Mouse (Mus musculus): Measurements from ENCODE around the gene Olfr90.
"Not testable (repeated sequence)": the region's sequence is repeated elsewhere in the genome, so short reads cannot be mapped to it uniquely, and the experiment has no call there.

Gene Olfr90

GRCm38 (mm10) chr17:37088399-37088798, at the start of gene Olfr90:
Gene Olfr90, minus strand, starts transcription at chr17:37088499.
- no peak for DNase-seq (ENCODE audit: low spot score)

GRCm38 (mm10) chr17:37131366-37131765, 43.1 kb upstream of the Olfr90 start:
- DNase-seq (ENCODE audit: low spot score): not testable (repeated sequence)

- DNase-seq (ENCODE audit: low spot score): no peak
These were observed 31.7 kb upstream of the Olfr90 start, which contains the start of gene Olfr92 for GRCm38 (mm10) chr17:37119988-37120387. Gene Olfr92, minus strand, starts transcription at chr17:37120088.

GRCm38 (mm10) chr17:37098178-37098577, 9.9 kb upstream of the Olfr90 start, which contains the start of gene Olfr91:
Gene Olfr91, minus strand, starts transcription at chr17:37098278.
- no peak for DNase-seq (ENCODE audit: low spot score)

- DNase-seq (ENCODE audit: low spot score): no peak
These were observed 5.0 kb upstream of the Olfr90 start for GRCm38 (mm10) chr17:37093289-37093688.

GRCm38 (mm10) chr17:37092198-37092597, 3.9 kb upstream of the Olfr90 start:
- no peak for DNase-seq (ENCODE audit: low spot score)

GRCm38 (mm10) chr17:37085545-37085944, 2.8 kb downstream of the Olfr90 start:
- no peak for DNase-seq (ENCODE audit: low spot score)

GRCm38 (mm10) chr17:37084632-37085031, 3.7 kb downstream of the Olfr90 start:
- DNase-seq (ENCODE audit: low spot score): peak; percentile 22

- DNase-seq (ENCODE audit: low spot score): peak; percentile 90
These were observed 5.0 kb downstream of the Olfr90 start for GRCm38 (mm10) chr17:37083327-37083726.

GRCm38 (mm10) chr17:37081659-37082058, 6.6 kb downstream of the Olfr90 start:
- no peak for DNase-seq (ENCODE audit: low spot score)

GRCm38 (mm10) chr17:37080119-37080518, 8.2 kb downstream of the Olfr90 start:
- DNase-seq (ENCODE audit: low spot score): peak; percentile 15

GRCm38 (mm10) chr17:37078990-37079389, 9.3 kb downstream of the Olfr90 start:
- DNase-seq (ENCODE audit: low spot score): no peak

GRCm38 (mm10) chr17:37078193-37078592, 10.1 kb downstream of the Olfr90 start:
- DNase-seq (ENCODE audit: low spot score): no peak

- no peak for DNase-seq (ENCODE audit: low spot score)
These were observed 12.5 kb downstream of the Olfr90 start for GRCm38 (mm10) chr17:37075766-37076165.

GRCm38 (mm10) chr17:37075181-37075580, 13.1 kb downstream of the Olfr90 start:
- no peak for DNase-seq (ENCODE audit: low spot score)

- DNase-seq (ENCODE audit: low spot score): no peak
These were observed 15.5 kb downstream of the Olfr90 start for GRCm38 (mm10) chr17:37072730-37073276.

GRCm38 (mm10) chr17:37072080-37072729, 16.1 kb downstream of the Olfr90 start:
- DNase-seq (ENCODE audit: low spot score): no peak

GRCm38 (mm10) chr17:37070121-37070520, 18.2 kb downstream of the Olfr90 start:
- no peak for DNase-seq (ENCODE audit: low spot score)

- no peak for DNase-seq (ENCODE audit: low spot score)
These were observed 20.4 kb downstream of the Olfr90 start for GRCm38 (mm10) chr17:37067861-37068260.

- no peak for DNase-seq (ENCODE audit: low spot score)
These were observed 22.3 kb downstream of the Olfr90 start for GRCm38 (mm10) chr17:37065993-37066392.

- DNase-seq (ENCODE audit: low spot score): no peak
These were observed 24.4 kb downstream of the Olfr90 start for GRCm38 (mm10) chr17:37063686-37064495.

- no peak for DNase-seq (ENCODE audit: low spot score)
These were observed 25.2 kb downstream of the Olfr90 start for GRCm38 (mm10) chr17:37063063-37063462.

GRCm38 (mm10) chr17:37062101-37062641, 26.1 kb downstream of the Olfr90 start:
- DNase-seq (ENCODE audit: low spot score): peak; percentile 19
